Mouse (Mus musculus): ENCODE measurements around the gene Mto1.
A peak's percentile ranks its signal among the peaks of the same experiment; 100 is the strongest.

The Mto1 gene

GRCm38 (mm10) chr9:78447973-78448873 is at the start of gene Mto1, which contains the start of gene Gm17324:
TSS of gene Mto1 (plus strand) at chr9:78448208.
TSS of gene Gm17324 (minus strand) at chr9:78448786.
- DNase-seq (ENCODE audit: low spot score), result peak; percentile 93

- DNase-seq (ENCODE audit: low spot score), result no peak
Measured at GRCm38 (mm10) chr9:78400570-78400969, 47.4 kb upstream of the Mto1 start.

DNA sequence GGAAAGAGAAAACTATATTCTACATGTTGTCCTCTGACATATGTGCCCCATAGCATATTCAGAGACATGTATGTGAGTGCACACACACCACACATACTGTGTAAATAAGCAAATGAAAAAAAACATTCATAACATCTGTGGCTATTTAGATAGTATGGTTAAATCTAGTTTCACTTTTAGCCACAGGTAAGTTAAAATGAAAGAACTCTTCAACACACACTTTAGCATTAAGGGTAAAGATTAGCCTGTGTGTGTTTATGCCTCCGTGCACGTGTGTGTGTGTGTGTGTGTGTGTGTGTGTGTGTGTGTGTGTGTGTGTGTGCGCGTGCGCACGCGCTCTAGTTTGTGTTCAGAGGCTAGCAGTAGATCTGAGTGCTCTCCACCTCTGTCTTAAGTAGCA is 46.4 kb upstream of the Mto1 start:
- no peak for DNase-seq (ENCODE audit: low spot score)

DNA sequence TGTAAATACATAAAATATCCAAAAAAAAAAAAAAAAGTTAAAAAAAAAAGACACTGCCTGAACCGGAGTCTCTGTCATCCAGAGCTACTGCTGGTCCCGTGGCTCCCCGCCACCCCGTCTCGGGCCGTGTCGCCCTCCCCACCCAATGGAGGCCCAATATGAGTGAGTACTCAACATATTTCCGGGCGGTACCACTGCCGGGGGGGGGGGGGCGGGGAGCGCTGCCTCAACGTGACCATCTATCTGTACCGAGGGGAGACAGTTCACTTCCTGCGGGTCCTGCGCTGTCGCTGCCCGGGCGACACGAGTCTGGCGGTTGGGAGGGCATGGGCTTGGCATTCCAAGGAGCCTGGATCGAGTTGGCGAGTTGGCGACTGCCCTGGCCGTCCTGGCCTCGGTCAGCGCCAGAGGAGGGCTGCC is 20.6 kb upstream of the Mto1 start:
- DNase-seq (ENCODE audit: low spot score), result no peak

DNA sequence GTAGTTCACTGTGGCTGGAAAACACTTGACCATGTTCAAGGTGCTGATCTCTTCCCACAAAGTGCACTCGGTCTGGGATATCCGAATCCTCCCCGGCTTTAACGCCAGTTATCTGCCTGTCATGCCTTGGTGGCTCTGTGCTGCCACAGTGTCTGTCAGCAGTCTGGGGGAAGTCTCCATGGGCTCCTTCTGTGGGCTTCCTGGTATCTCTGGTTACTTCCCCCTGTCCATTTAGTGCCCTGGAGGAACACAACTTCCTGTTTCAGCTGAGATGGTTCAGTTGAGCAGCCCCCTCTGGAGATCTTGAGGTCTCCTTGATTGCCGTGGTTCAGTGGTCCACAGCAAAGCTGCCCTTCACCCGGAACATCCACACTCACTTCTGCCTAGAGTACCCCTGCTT is 19.8 kb upstream of the Mto1 start:
- DNase-seq (ENCODE audit: low spot score), result no peak

DNA sequence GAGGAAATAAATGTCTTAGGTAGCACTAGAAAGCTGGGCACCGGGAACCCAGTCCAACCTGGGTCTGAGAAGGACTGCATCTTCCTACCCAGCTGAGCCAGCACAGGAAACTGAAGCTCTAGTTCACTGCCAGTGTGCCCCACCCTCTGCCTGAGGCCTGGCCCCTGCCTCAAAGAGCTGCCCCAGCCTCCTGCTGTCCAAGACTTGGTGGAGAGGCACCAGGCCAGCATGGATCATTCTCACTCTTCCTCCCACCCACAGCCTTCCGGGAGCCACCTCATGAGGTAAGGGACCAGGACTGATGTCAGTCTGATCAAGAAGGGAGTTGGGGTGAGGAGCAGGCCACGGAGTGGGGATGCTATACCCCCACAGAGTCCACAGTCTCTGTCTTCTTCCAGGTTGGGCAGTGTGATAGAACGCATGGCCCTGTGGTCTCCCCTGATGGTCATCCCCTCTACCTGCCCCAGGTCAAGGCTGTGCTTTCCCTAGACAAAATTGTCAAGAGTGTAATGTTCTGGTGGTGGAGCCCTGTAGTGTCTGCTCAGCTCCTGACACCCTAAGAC is 19.1 kb upstream of the Mto1 start:
- no peak for DNase-seq (ENCODE audit: low spot score)

DNA sequence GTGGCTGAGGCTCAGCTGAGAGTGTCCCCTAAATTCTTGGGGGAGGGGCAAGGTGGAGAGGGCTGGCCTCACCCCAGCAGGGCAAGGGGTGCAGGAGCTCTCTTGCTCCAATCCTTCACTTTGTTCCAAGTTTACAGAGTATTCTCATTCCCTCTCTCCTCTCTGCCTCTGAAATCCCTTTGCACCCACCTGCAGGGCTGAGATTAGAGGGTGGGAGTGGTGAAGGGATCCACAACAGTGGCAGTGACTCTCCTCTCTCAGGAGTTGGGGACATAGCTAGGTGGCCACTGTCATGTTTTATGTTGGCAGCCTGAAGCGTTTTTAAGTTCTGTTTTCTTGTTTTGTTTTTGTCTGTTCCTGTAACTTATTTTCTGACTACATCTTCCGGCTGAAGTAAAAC is 18.5 kb upstream of the Mto1 start:
- no peak for DNase-seq (ENCODE audit: low spot score)

- DNase-seq (ENCODE audit: low spot score), result no peak
Measured at GRCm38 (mm10) chr9:78430486-78430885, 17.5 kb upstream of the Mto1 start.

DNA sequence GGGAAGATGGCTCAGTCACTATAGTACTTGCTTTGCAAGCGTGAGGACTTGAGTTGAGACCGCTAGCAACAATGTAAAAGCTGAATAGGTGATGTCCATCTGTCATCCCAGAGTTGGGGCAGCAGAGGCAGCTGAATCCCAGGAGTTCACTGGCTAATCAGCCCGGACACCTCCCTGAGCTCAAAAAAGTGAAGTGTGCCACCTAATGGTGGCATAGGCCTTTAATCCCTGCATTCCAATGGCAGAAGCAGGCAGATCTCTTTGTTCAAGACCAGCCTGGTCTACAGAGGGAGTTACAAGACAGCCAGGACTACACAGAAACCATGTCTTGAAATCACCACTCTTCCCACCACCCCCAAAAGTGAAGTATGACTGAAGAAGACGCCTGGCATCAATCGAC is 15.5 kb upstream of the Mto1 start:
- no peak for DNase-seq (ENCODE audit: low spot score)

- no peak for DNase-seq (ENCODE audit: low spot score)
Measured at GRCm38 (mm10) chr9:78439426-78439825, 8.6 kb upstream of the Mto1 start.

DNA sequence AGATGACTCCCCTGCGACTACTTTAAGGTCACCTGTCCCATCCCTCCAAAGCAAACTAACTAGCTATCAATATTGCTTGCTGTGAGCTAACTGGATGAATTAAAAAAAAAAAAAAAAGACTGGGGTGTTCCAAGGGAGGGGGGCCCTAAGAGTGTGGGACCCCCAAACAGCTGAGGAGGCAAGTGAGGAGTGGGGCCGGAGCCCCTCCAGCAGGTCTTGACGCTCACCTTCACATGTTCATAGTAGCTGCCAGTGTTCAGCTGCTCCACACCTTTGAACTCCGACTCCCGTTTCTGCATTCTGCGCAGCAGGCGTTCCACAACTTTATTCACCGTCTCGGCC is 5.8 kb upstream of the Mto1 start:
- no peak for DNase-seq (ENCODE audit: low spot score)

- DNase-seq (ENCODE audit: low spot score), result no peak
Measured at GRCm38 (mm10) chr9:78442579-78443392, 5.2 kb upstream of the Mto1 start, which contains the start of gene Cgas. TSS of gene Cgas (minus strand) at chr9:78443237.

DNA sequence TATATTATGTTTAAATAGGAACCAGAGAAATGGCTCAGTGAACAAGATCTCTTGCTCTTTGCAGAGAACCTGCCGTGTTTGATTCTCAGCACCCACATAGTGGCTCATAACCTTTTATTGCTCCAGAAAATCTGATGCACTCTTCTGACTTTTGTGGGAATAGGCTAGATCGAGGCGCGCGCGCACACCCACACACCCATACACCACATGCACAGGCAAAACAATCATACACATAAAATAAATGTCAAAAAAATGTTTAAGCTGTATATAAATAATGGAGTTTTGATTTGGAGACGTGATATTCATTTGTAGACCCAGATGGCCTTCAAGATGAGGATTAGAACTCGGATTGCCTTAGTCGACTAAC is 419 bp upstream of the Mto1 start:
- DNase-seq (ENCODE audit: low spot score), result no peak

GRCm38 (mm10) chr9:78450404-78450803 is 2.4 kb downstream of the Mto1 start:
- DNase-seq (ENCODE audit: low spot score), result no peak

- no peak for DNase-seq (ENCODE audit: low spot score)
Measured at GRCm38 (mm10) chr9:78451382-78451781, 3.4 kb downstream of the Mto1 start.

DNA sequence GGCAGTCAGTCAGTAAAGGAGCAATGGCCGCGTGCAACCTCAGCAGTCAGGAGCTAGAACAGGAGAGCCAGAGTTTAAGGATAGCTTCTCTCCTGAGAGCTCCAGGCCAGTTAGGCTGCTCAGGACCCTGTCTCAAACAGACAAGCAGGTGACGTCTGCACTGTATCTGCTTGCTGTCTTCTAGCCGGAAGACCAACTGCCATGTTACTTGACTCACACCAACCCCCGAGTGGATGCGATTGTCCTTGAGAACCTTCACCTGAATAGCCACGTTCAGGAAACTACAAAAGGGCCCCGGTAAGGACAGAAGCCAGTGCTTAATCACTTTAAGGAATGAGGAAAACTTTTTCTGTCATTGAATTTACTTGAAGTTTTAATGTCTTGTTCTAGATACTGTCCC is 9.0 kb downstream of the Mto1 start:
- DNase-seq (ENCODE audit: low spot score), result no peak

DNA sequence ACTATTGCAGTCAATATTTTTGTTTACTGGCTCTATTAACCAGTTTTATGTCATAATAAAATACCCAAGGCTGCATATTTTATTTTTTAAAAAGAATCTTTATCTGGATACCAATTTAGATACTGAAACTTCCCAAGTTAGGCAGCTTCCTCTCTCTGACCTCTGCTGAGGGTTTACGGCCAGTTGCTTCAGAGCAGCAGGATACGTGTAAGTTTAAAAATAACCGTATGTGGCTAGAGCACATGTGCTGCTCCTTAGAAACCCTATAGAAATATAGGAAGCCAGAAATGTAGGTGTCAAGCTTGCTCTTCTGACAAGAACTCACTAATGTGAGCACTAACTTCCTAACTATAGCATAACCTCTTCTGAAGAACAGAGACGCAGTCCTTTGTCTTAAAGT is 15.3 kb downstream of the Mto1 start:
- no peak for DNase-seq (ENCODE audit: low spot score)

- DNase-seq (ENCODE audit: low spot score), result no peak
Measured at GRCm38 (mm10) chr9:78465725-78466124, 17.7 kb downstream of the Mto1 start.

- no peak for DNase-seq (ENCODE audit: low spot score)
Measured at GRCm38 (mm10) chr9:78473588-78473987, 25.6 kb downstream of the Mto1 start.

DNA sequence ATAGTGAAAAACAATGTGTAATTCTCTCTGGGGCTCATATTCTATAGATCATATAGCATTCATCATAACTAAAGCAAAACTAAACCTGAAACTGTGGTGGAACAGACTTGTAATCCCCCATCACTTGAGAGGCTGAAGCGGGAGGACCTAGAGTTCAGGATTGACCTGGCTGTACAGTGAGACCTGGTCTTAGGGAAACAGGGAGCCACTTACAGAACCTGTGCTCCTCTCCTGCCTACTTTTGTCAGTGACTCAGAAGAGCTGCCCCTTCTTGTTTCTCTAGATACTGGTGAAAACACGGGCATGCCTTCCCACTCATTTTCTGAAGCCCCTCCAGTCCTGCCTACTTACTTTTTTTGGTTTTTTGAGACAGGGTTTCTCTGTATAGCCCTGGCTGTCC is 26.3 kb downstream of the Mto1 start:
- DNase-seq (ENCODE audit: low spot score), result no peak

- no peak for DNase-seq (ENCODE audit: low spot score)
Measured at GRCm38 (mm10) chr9:78474771-78475382, 26.9 kb downstream of the Mto1 start.

GRCm38 (mm10) chr9:78475383-78475780 is 27.4 kb downstream of the Mto1 start:
- no peak for DNase-seq (ENCODE audit: low spot score)

All from c-Kit-positive CD71-positive TER-119-positive erythroid progenitor cells, embryonic 14.5 days (primary cell).